Mouse (Mus musculus): Measurements from ENCODE around the gene Gm14781.
"Not testable (repeated sequence)": the region's sequence is repeated elsewhere in the genome, so short reads cannot be mapped to it uniquely, and the experiment has no call there.

Gene Gm14781

GRCm38 (mm10) chrX:91631894-91632293 lies at the start of gene Gm14781:
Gene Gm14781 (plus strand): TSS chrX:91632194.
- in situ Hi-C loops (cut with MboI): not testable (repeated sequence)

GRCm38 (mm10) chrX:91654964-91655575 lies 23.1 kb downstream of the Gm14781 start:
- in situ Hi-C loops (cut with MboI): not testable (repeated sequence)
